Mouse (Mus musculus): ENCODE data around the gene Tspan18.

GRCm38 (mm10) chr2:93171929-93172328, 162.4 kb downstream of the Tspan18 start:
- no peak for TF ChIP-seq POLR2A (IDR thresholded peaks at IDR 0.05; ENCODE audit: low read depth, low read length)
- TF ChIP-seq CTCF (IDR thresholded peaks at IDR 0.05; ENCODE audit: extremely low read depth, insufficient read length, insufficient replicate concordance, low read depth, low read length), result no peak
